Comparison of ENCODE assay signal across 8 mouse cellular contexts in the genomic region with DNA sequence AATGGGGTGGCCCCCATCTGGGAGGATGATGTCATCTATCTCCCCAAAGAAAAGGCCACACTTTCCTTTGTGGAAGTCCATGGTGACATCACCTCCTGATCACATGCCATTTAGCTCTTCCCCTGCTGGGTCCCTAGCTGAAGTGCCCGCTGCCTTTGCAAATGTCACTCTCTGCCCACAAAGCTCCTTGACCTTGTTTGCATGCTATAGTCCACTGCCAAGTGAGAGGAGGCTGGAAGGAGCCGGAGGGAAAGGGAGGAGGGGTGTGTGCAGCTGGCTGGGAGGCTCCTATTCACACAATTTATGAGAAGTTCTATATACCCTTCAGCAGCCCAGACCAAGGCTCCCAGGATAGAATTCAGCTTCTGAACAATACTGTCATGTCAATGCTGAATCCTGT.
DNase-seq lines count a peak whose midpoint lies in the region; ATAC-seq and TF ChIP-seq lines count a peak whose summit lies in the region.

No protein-coding gene starts in this region.

- no peak for TF ChIP-seq POLR2A in kidney, adult 2 months (IDR thresholded peaks at IDR 0.05; ENCODE audit: low read depth, low read length)

- no peak overlapping the region for H3K9ac ChIP-seq in hindbrain, postnatal 0 days (replicated peaks; ENCODE audit: low read length)
- no peak overlapping the region for H3K9ac ChIP-seq in midbrain, embryonic 16.5 days (ENCODE audit: low read depth, low read length)

- H3K9me3 ChIP-seq in hindbrain, postnatal 0 days (ENCODE audit: low read length), result no peaks in the 10 kb centered on the region
- H3K9me3 ChIP-seq in midbrain, embryonic 16.5 days (replicated peaks; ENCODE audit: control insufficient read depth, low read length, poor library complexity, severe bottlenecking), result no peaks in the 10 kb centered on the region

- H3K4me1 ChIP-seq in kidney, adult 2 months (ENCODE audit: control insufficient read depth, insufficient read depth, low read length), result peaks cover 3% of the 10 kb centered on the region; the same call in 1 of the 2 replicates
- 0 out of 2 replicates have a peak, but pooled peaks cover 5% of the 10 kb centered on the region for H3K4me1 ChIP-seq in hindbrain, postnatal 0 days (ENCODE audit: insufficient read depth, low read length)
- H3K4me1 ChIP-seq in midbrain, embryonic 16.5 days (ENCODE audit: control insufficient read depth, insufficient read depth, low read length), result peaks cover 10% of the 10 kb centered on the region

- intact Hi-C loops in gastrocnemius, postnatal 14 days (cut with DNase I; ENCODE audit: low total_unique reads), result no loop called here

- DNase-seq in kidney, adult 2 months, result peak; percentile 23
- DNase-seq in kidney, postnatal 14 days, result no peak
- peak; percentile 8 to 11 for DNase-seq in cerebellum, adult 18-20 months
- peak; percentile 38 for DNase-seq in gastrocnemius, postnatal 14 days
- DNase-seq in hindbrain, postnatal 0 days (ENCODE audit: low spot score), result peak; percentile 82
- no peak for DNase-seq in frontal cortex, postnatal 14 days (ENCODE audit: low spot score in 2 of 2)
- DNase-seq in spleen, postnatal 14 days (ENCODE audit: low spot score in 2 of 2), result no peak

- no peaks in the 10 kb centered on the region for H3K27me3 ChIP-seq in kidney, adult 2 months (replicated peaks; ENCODE audit: control insufficient read depth, insufficient read depth, low read length)
- H3K27me3 ChIP-seq in hindbrain, postnatal 0 days (ENCODE audit: insufficient read depth, low read length), result no peaks in the 10 kb centered on the region
- no peaks in the 10 kb centered on the region for H3K27me3 ChIP-seq in midbrain, embryonic 16.5 days (ENCODE audit: control insufficient read depth, insufficient read depth, low read depth, low read length)

- TF ChIP-seq CTCF in kidney, adult 2 months (conservative IDR thresholded peaks at IDR 0.05; ENCODE audit: insufficient read depth, insufficient read length, low read depth, low read length), result no peak
- no peak for TF ChIP-seq CTCF in hindbrain, postnatal 0 days (IDR thresholded peaks at IDR 0.05; ENCODE audit: low read depth)

- no peak overlapping the region for H3K27ac ChIP-seq in kidney, adult 2 months (ENCODE audit: insufficient read depth, low read depth, low read length)
- H3K27ac ChIP-seq in hindbrain, postnatal 0 days, result peak overlapping the region; percentile 21; the same call in 1 of the 2 replicates
- no peak overlapping the region for H3K27ac ChIP-seq in midbrain, embryonic 16.5 days (ENCODE audit: low read length)

- H3K4me2 ChIP-seq in hindbrain, postnatal 0 days (ENCODE audit: low read depth, low read length), result no peak overlapping the region
- no peak overlapping the region for H3K4me2 ChIP-seq in midbrain, embryonic 16.5 days (ENCODE audit: low read length)

- H3K4me3 ChIP-seq in kidney, adult 2 months (ENCODE audit: insufficient read depth, low read depth, low read length), result no peak overlapping the region
- H3K4me3 ChIP-seq in hindbrain, postnatal 0 days (ENCODE audit: low read length), result no peak overlapping the region
- H3K4me3 ChIP-seq in midbrain, embryonic 16.5 days (ENCODE audit: low read depth, low read length), result no peak overlapping the region

- H3K36me3 ChIP-seq in kidney, adult 2 months (ENCODE audit: control insufficient read depth, insufficient read depth, low read length), result no peaks in the 10 kb centered on the region; the same call in 1 of the 2 replicates
- no peaks in the 10 kb centered on the region for H3K36me3 ChIP-seq in hindbrain, postnatal 0 days (ENCODE audit: insufficient read depth, low read length)
- H3K36me3 ChIP-seq in midbrain, embryonic 16.5 days (ENCODE audit: control insufficient read depth, insufficient read depth, low read length), result no peaks in the 10 kb centered on the region

- WGBS in kidney, adult 2 months, result 19% methylated on average over 2 of the region's 2 CpGs
- 7% methylated on average over 2 of the region's 2 CpGs for WGBS in hindbrain, postnatal 0 days
- WGBS in midbrain, embryonic 16.5 days, result 4% methylated on average over 2 of the region's 2 CpGs

- peak; percentile 94 for ATAC-seq in hindbrain, postnatal 0 days
- peak; percentile 89 for ATAC-seq in midbrain, embryonic 16.5 days

Comparison
In these comparisons a context has a peak if more than half of its experiments do, and no peak if none do; other contexts are left out.
1. DNase-seq: peak in kidney, adult 2 months (single experiment), cerebellum, adult 18-20 months (2 of 2), gastrocnemius, postnatal 14 days (single experiment) and hindbrain, postnatal 0 days (single experiment); none in kidney, postnatal 14 days (single experiment), frontal cortex, postnatal 14 days (0 of 2) and spleen, postnatal 14 days (0 of 2).